Mouse (Mus musculus) heart, adult 2 months (tissue): ENCODE results near the gene Ednrb. TPM values are rescaled to one million over a fixed set of nuclear protein-coding genes. Genes with fewer than 3 reads are reported as not detected.

Experiments
- DNase-seq, 2 experiments: peaks; one replicate each; pipeline ENCODE4 v3.0.0; 2021
- H3K27ac ChIP-seq: fragments of 200-600 bp; 2 replicates; pipeline ENCODE4 v1.8.1; 2022
- H3K27me3 ChIP-seq: fragments of 200-500 bp; 2 replicates; pipeline ENCODE4 v1.6.1; 2012; ENCODE audit warnings: mild to moderate bottlenecking, low read length, inconsistent platforms, mixed read lengths; ENCODE audit not compliant: control insufficient read depth, insufficient read depth
- H3K36me3 ChIP-seq: fragments of 200-500 bp; 2 replicates; pipeline ENCODE4 v1.6.1; 2012; ENCODE audit warnings: low read length, inconsistent platforms; ENCODE audit not compliant: control insufficient read depth, insufficient read depth
- H3K4me1 ChIP-seq: fragments of 200-500 bp; 2 replicates; pipeline ENCODE4 v1.6.1; 2011; ENCODE audit warnings: low read length; ENCODE audit not compliant: control insufficient read depth, insufficient read depth
- H3K4me3 ChIP-seq: fragments of 200-600 bp; 2 replicates; pipeline ENCODE4 v1.8.1; 2022
- H3K79me2 ChIP-seq: fragments of 200-500 bp; replicated peaks from 2 replicates; pipeline ENCODE4 v1.6.1; 2012; ENCODE audit warnings: mild to moderate bottlenecking, inconsistent platforms, low read length, moderate library complexity, mixed read lengths; ENCODE audit not compliant: control insufficient read depth, insufficient read depth
- H3K9ac ChIP-seq: fragments of 200-500 bp; 2 replicates; pipeline ENCODE4 v1.6.1; 2012; ENCODE audit warnings: low read depth, mild to moderate bottlenecking, control low read depth, inconsistent platforms, low read length, mixed read lengths
- CTCF ChIP-seq: fragments of 200-600 bp; IDR thresholded peaks from 2 replicates; pipeline ENCODE4 v1.8.1; 2022; ENCODE audit warnings: antibody characterized with exemption, mild to moderate bottlenecking, moderate library complexity
- EP300 ChIP-seq: fragments of 200-500 bp; IDR thresholded peaks from 2 replicates; pipeline ENCODE4 v1.6.1; 2011; ENCODE audit warnings: low read depth, low read length, control low read depth; ENCODE audit not compliant: insufficient read depth
- POLR2A ChIP-seq: fragments of 200-500 bp; IDR thresholded peaks from 2 replicates; pipeline ENCODE4 v1.6.1; 2011; ENCODE audit warnings: mild to moderate bottlenecking, low read depth, low read length, control low read depth; ENCODE audit not compliant: insufficient read depth
- WGBS: fragments of 180-500 bp; shearing (Covaris S2); methylation state at CpG from one replicate; pipeline ENCODE4 v1.1.7; 2018; 5-methylcytosine and 5-hydroxymethylcytosine counted together
- intact Hi-C: fragments of 180-260 bp; cut with DNase I; formaldehyde crosslinking; loops from one replicate; pipeline ENCODE4 v1.15.1; 2025
- polyA plus RNA-seq: library from polyadenylated mRNA; depleted of rRNA; stranded (reverse); fragments of >200 nt; gene quantifications from 2 replicates; pipeline ENCODE4 v1.2.3, GENCODE M21; 2012
- total RNA-seq, 2 experiments: library from RNA; stranded (reverse); gene quantifications; 2 replicates each; pipeline ENCODE4 v1.2.3; 2021

Ednrb gene
- total and polyA plus RNA-seq, 3 experiments, result 8.0 to 18.6 (median 16.3) TPM

GRCm38 (mm10) chr14:103877117-103877516, 32.9 kb upstream of the Ednrb start:
- no peaks in the 10 kb centered on the region for H3K4me1 ChIP-seq
- H3K4me3 ChIP-seq, result no peak overlapping the region
- no peak overlapping the region for H3K9ac ChIP-seq
- DNase-seq, result no peak
- no peaks in the 10 kb centered on the region for H3K27me3 ChIP-seq
- H3K27ac ChIP-seq, result no peak overlapping the region
- intact Hi-C loops, result loop anchor here (5.0 kb wide), 1 partner anchor 50 kb away; no protein-coding TSS in a partner anchor
- H3K79me2 ChIP-seq, result no peaks in the 10 kb centered on the region
- TF ChIP-seq POLR2A, result no peak
- TF ChIP-seq EP300, result no peak
- no peak for TF ChIP-seq CTCF
- no peaks in the 10 kb centered on the region for H3K36me3 ChIP-seq
- 84% methylated on average over 2 of the region's 2 CpGs for WGBS

GRCm38 (mm10) chr14:103876598-103876997, 32.4 kb upstream of the Ednrb start:
- Histone ChIP-seq H3K27ac (no peak overlapping the region), H3K4me3 (no peak overlapping the region), H3K36me3 (no peaks in the 10 kb centered on the region), H3K27me3 (no peaks in the 10 kb centered on the region), H3K79me2 (no peaks in the 10 kb centered on the region), H3K9ac (no peak overlapping the region), H3K4me1 (no peaks in the 10 kb centered on the region)
- WGBS, result 79% methylated on average over 3 of the region's 3 CpGs
- no peak for DNase-seq
- no peak for TF ChIP-seq CTCF
- no peak for TF ChIP-seq EP300
- no peak for TF ChIP-seq POLR2A
- intact Hi-C loops, result loop anchor here (5.0 kb wide), 1 partner anchor 51 kb away; no protein-coding TSS in a partner anchor

- Histone ChIP-seq H3K36me3 (no peaks in the 10 kb centered on the region), H3K79me2 (no peaks in the 10 kb centered on the region), H3K4me3 (no peak overlapping the region), H3K27me3 (no peaks in the 10 kb centered on the region), H3K27ac (no peak overlapping the region), H3K4me1 (no peaks in the 10 kb centered on the region), H3K9ac (no peak overlapping the region)
- DNase-seq, result no peak
- TF ChIP-seq CTCF, result no peak
- TF ChIP-seq POLR2A, result no peak
- no peak for TF ChIP-seq EP300
- 95% methylated on average over 2 of the region's 2 CpGs for WGBS
- intact Hi-C loops, result no loop called here
These were observed 22.4 kb upstream of the Ednrb start for GRCm38 (mm10) chr14:103866636-103867035.

GRCm38 (mm10) chr14:103865226-103865625, 21.0 kb upstream of the Ednrb start:
- no peaks in the 10 kb centered on the region for H3K79me2 ChIP-seq
- TF ChIP-seq CTCF (no peak), EP300 (no peak), POLR2A (no peak)
- H3K27me3 ChIP-seq, result no peaks in the 10 kb centered on the region
- no peak overlapping the region for H3K9ac ChIP-seq
- H3K36me3 ChIP-seq, result no peaks in the 10 kb centered on the region
- WGBS, result 50% methylated on average over 2 of the region's 2 CpGs
- H3K4me3 ChIP-seq, result no peak overlapping the region
- H3K27ac ChIP-seq, result no peak overlapping the region
- intact Hi-C loops, result no loop called here
- DNase-seq, result no peak
- H3K4me1 ChIP-seq, result no peaks in the 10 kb centered on the region

GRCm38 (mm10) chr14:103850071-103850845, 6.1 kb upstream of the Ednrb start:
- Histone ChIP-seq H3K4me3 (no peak overlapping the region), H3K27ac (no peak overlapping the region), H3K79me2 (no peaks in the 10 kb centered on the region), H3K36me3 (no peaks in the 10 kb centered on the region), H3K27me3 (no peaks in the 10 kb centered on the region), H3K9ac (no peak overlapping the region), H3K4me1 (no peaks in the 10 kb centered on the region; the same call in 1 of the 2 replicates)
- TF ChIP-seq POLR2A (no peak), CTCF (no peak), EP300 (no peak)
- intact Hi-C loops, result no loop called here
- DNase-seq, result no peak
- 71% methylated on average over 7 of the region's 7 CpGs for WGBS

- intact Hi-C loops, result loop anchor here (10.0 kb wide), 1 partner anchor 121 kb away; no protein-coding TSS in a partner anchor
- no peaks in the 10 kb centered on the region for H3K27me3 ChIP-seq
- no peak overlapping the region for H3K4me3 ChIP-seq
- H3K9ac ChIP-seq, result no peak overlapping the region
- no peaks in the 10 kb centered on the region for H3K79me2 ChIP-seq
- no peak for DNase-seq
- WGBS, result 97% methylated on average over 2 of the region's 2 CpGs
- no peaks in the 10 kb centered on the region; the same call in 1 of the 2 replicates for H3K36me3 ChIP-seq
- H3K4me1 ChIP-seq, result peaks cover 2% of the 10 kb centered on the region
- H3K27ac ChIP-seq, result no peak overlapping the region
- TF ChIP-seq POLR2A (no peak), EP300 (no peak), CTCF (no peak)
These were observed 1.5 kb upstream of the Ednrb start for GRCm38 (mm10) chr14:103845716-103846115.
